Mouse (Mus musculus) brain, embryonic 14.5 days (tissue): Measurements from ENCODE around the gene Urad.

Experiments used
- CTCF ChIP-seq: fragments of 200-500 bp; IDR thresholded peaks from 2 replicates; pipeline ENCODE4 v1.5.1; 2012; ENCODE audit warnings: inconsistent platforms, mild to moderate bottlenecking, moderate library complexity, borderline replicate concordance; ENCODE audit not compliant: insufficient read depth, insufficient read length; ENCODE audit errors: extremely low read depth
- POLR2A ChIP-seq: fragments of 200-500 bp; IDR thresholded peaks from 2 replicates; pipeline ENCODE4 v1.6.1; 2012; ENCODE audit warnings: mild to moderate bottlenecking, inconsistent platforms, borderline replicate concordance; ENCODE audit not compliant: poor library complexity, insufficient read depth, insufficient read length, severe bottlenecking; ENCODE audit errors: extremely low read depth

DNA sequence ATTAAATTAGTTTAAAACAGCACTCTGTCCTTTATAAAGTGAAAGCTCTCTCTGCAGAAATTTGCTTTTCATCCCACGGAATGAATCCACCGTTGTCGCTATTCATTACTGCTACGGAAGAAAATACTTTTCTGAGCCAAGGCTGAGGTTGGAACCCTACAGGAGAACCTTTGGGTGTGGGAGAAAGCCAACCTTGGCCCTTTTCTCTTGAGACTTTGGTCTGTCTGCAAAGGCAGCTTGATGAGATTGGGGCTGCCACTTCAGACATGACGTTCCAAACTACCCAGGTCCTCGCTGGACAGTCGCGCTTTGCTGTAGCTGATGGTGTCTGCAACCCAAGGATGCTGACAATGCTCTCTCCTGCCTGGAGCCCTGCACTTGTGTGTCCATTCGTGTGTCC, 13.8 kb downstream of the Urad start:
- TF ChIP-seq POLR2A, result no peak
- no peak for TF ChIP-seq CTCF
